Mouse (Mus musculus) lung, embryonic 14.5 days (tissue): ENCODE data around the gene Olfr157. TPM values are rescaled to one million over a fixed set of nuclear protein-coding genes. Genes with fewer than 3 reads are reported as not detected.
A peak's percentile ranks its signal among the peaks of the same experiment; 100 is the strongest.

Experiments
- ATAC-seq: fragments of 200-750 bp; cut with Nextera tagmentation; 2 replicates; pipeline ENCODE4 v1.8.0; 2017; ENCODE audit warnings: mild to moderate bottlenecking, moderate TSS enrichment, moderate library complexity; ENCODE audit not compliant: insufficient read depth
- DNase-seq: peaks from one replicate; pipeline ENCODE4 v3.0.0-alpha.2; 2015
- H3K27ac ChIP-seq: fragments of 300-500 bp; sonication (generic); 2 replicates; pipeline ENCODE4 v1.5.1; 2014; ENCODE audit warnings: low read depth, mild to moderate bottlenecking, moderate library complexity
- H3K27me3 ChIP-seq: fragments of 300-500 bp; sonication (generic); 2 replicates; pipeline ENCODE4 v1.6.1; 2014; ENCODE audit warnings: low read length, control low read depth; ENCODE audit not compliant: insufficient read depth
- H3K36me3 ChIP-seq: fragments of 300-500 bp; sonication (generic); 2 replicates; pipeline ENCODE4 v1.6.1; 2014; ENCODE audit warnings: control low read depth; ENCODE audit not compliant: insufficient read depth
- H3K4me1 ChIP-seq: fragments of 300-500 bp; sonication (generic); 2 replicates; pipeline ENCODE4 v1.6.1; 2014; ENCODE audit warnings: antibody characterized with exemption, control low read depth; ENCODE audit not compliant: insufficient read depth
- H3K4me2 ChIP-seq: fragments of 300-500 bp; sonication (generic); 2 replicates; pipeline ENCODE4 v1.6.1; 2014; ENCODE audit warnings: mild to moderate bottlenecking
- H3K4me3 ChIP-seq: fragments of 300-500 bp; sonication (generic); 2 replicates; pipeline ENCODE4 v1.5.1; 2014; ENCODE audit warnings: low read depth, low read length
- H3K9ac ChIP-seq: fragments of 300-500 bp; sonication (generic); 2 replicates; pipeline ENCODE4 v1.6.1; 2014
- H3K9me3 ChIP-seq: fragments of 300-500 bp; sonication (generic); 2 replicates; pipeline ENCODE4 v1.6.1; 2016; ENCODE audit warnings: low read depth, low read length, control low read depth
- CTCF ChIP-seq: IDR thresholded peaks from 2 replicates; pipeline ENCODE4 v1.5.1; 2016; ENCODE audit warnings: antibody characterized with exemption, low read depth
- WGBS: fragments of 180-500 bp; shearing (Covaris S2); extraction: QIAGEN DNeasy Blood & Tissue Kit; methylation state at CpG from one replicate; pipeline ENCODE4 v1.1.7; 2014; 5-methylcytosine and 5-hydroxymethylcytosine counted together
- polyA plus RNA-seq: library from polyadenylated mRNA; unstranded; fragments of >200 nt; fragmentation: Nextera tagmentation; extraction: Ambion mirVana; gene quantifications from 2 replicates; pipeline ENCODE4 v1.2.1, GENCODE M21; 2014

The Olfr157 gene
- polyA plus RNA-seq, 1 experiment from 2014 or later = not detected

- ATAC-seq (no peak), DNase-seq (no peak)
- Histone ChIP-seq H3K9me3 (no peaks in the 10 kb centered on the region), H3K4me3 (peak overlapping the region; percentile 91), H3K36me3 (no peaks in the 10 kb centered on the region), H3K4me2 (peak overlapping the region; percentile 81), H3K9ac (peak overlapping the region; percentile 71), H3K4me1 (peaks cover 15% of the 10 kb centered on the region), H3K27me3 (no peaks in the 10 kb centered on the region), H3K27ac (no peak overlapping the region)
- WGBS = 35% methylated on average over 7 of the region's 7 CpGs
- no peak for TF ChIP-seq CTCF
Observed at GRCm38 (mm10) chr4:43874501-43874900, 34.5 kb upstream of the Olfr157 start.

- Histone ChIP-seq H3K27ac (no peak overlapping the region), H3K4me1 (0 out of 2 replicates have a peak, but pooled peaks cover 2% of the 10 kb centered on the region), H3K9ac (no peak overlapping the region), H3K9me3 (no peaks in the 10 kb centered on the region), H3K4me3 (no peak overlapping the region), H3K4me2 (no peak overlapping the region), H3K27me3 (no peaks in the 10 kb centered on the region), H3K36me3 (no peaks in the 10 kb centered on the region)
- 75% methylated on average over 10 of the region's 10 CpGs for WGBS
- ATAC-seq = no peak
- no peak for TF ChIP-seq CTCF
- no peak for DNase-seq
Observed at GRCm38 (mm10) chr4:43869821-43870220, 29.8 kb upstream of the Olfr157 start.

- no peak overlapping the region for H3K4me2 ChIP-seq
- no peaks in the 10 kb centered on the region for H3K9me3 ChIP-seq
- DNase-seq = no peak
- H3K36me3 ChIP-seq = no peaks in the 10 kb centered on the region
- no peak overlapping the region for H3K27ac ChIP-seq
- no peak overlapping the region for H3K4me3 ChIP-seq
- no peak overlapping the region for H3K9ac ChIP-seq
- TF ChIP-seq CTCF = no peak
- 54% methylated on average over 4 of the region's 4 CpGs for WGBS
- H3K27me3 ChIP-seq = no peaks in the 10 kb centered on the region
- H3K4me1 ChIP-seq = no peaks in the 10 kb centered on the region
- ATAC-seq = no peak
Observed at GRCm38 (mm10) chr4:43863298-43863697, 23.3 kb upstream of the Olfr157 start.

- Histone ChIP-seq H3K4me2 (no peak overlapping the region), H3K27ac (no peak overlapping the region), H3K4me3 (no peak overlapping the region), H3K9me3 (no peaks in the 10 kb centered on the region), H3K4me1 (no peaks in the 10 kb centered on the region), H3K27me3 (no peaks in the 10 kb centered on the region), H3K36me3 (no peaks in the 10 kb centered on the region), H3K9ac (no peak overlapping the region)
- ATAC-seq (no peak), DNase-seq (peak; percentile 90)
- TF ChIP-seq CTCF = peak; percentile 96
- WGBS = 13% methylated on average over 14 of the region's 14 CpGs
Observed at GRCm38 (mm10) chr4:43860744-43861519, 20.9 kb upstream of the Olfr157 start.

- no peak overlapping the region for H3K4me2 ChIP-seq
- no peak overlapping the region for H3K4me3 ChIP-seq
- no peaks in the 10 kb centered on the region for H3K4me1 ChIP-seq
- no peak for TF ChIP-seq CTCF
- ATAC-seq = no peak
- no peaks in the 10 kb centered on the region for H3K9me3 ChIP-seq
- H3K9ac ChIP-seq = no peak overlapping the region
- H3K27ac ChIP-seq = no peak overlapping the region
- no peaks in the 10 kb centered on the region for H3K27me3 ChIP-seq
- WGBS = 62% methylated on average over 10 of the region's 10 CpGs
- no peaks in the 10 kb centered on the region for H3K36me3 ChIP-seq
- DNase-seq = no peak
Observed at GRCm38 (mm10) chr4:43859886-43860285, 19.9 kb upstream of the Olfr157 start.

GRCm38 (mm10) chr4:43854101-43854500, 14.1 kb upstream of the Olfr157 start:
- 60% methylated on average over 8 of the region's 8 CpGs for WGBS
- Histone ChIP-seq H3K36me3 (no peaks in the 10 kb centered on the region), H3K4me3 (no peak overlapping the region), H3K9me3 (no peaks in the 10 kb centered on the region), H3K27me3 (no peaks in the 10 kb centered on the region), H3K27ac (no peak overlapping the region), H3K9ac (no peak overlapping the region), H3K4me2 (no peak overlapping the region), H3K4me1 (no peaks in the 10 kb centered on the region)
- TF ChIP-seq CTCF = no peak
- DNase-seq = no peak
- no peak for ATAC-seq

- H3K27me3 ChIP-seq = no peaks in the 10 kb centered on the region
- H3K4me2 ChIP-seq = no peak within 1 kb of the TSS
- TF ChIP-seq CTCF = no peak
Observed at GRCm38 (mm10) chr4:43851265-43851664, 11.3 kb upstream of the Olfr157 start, which contains the start of gene Olfr155. Gene Olfr155, plus strand, starts transcription at chr4:43851565.

More at GRCm38 (mm10) chr4:43851265-43851664, 11.3 kb upstream of the Olfr157 start, which contains the start of gene Olfr155:
- DNase-seq = no peak
- no peak for ATAC-seq
- no peaks in the 10 kb centered on the region for H3K9me3 ChIP-seq
- no peak within 1 kb of the TSS for H3K9ac ChIP-seq
- H3K36me3 ChIP-seq = no peaks in the 10 kb centered on the region
- H3K4me1 ChIP-seq = no peaks in the 10 kb centered on the region
- H3K27ac ChIP-seq = no peak within 1 kb of the TSS
- no peak within 1 kb of the TSS for H3K4me3 ChIP-seq
- 69% methylated on average over 6 of the region's 6 CpGs for WGBS
